In genomic region chr11:54954716-54955115, GRCm38 (mm10) we compare ENCODE assay signal across 13 mouse cellular contexts. TPM values are rescaled to one million over a fixed set of nuclear protein-coding genes. Genes with fewer than 3 reads are reported as not detected.
DNase-seq lines count a peak whose midpoint lies in the region; ATAC-seq lines count a peak whose summit lies in the region.
"Had no signal": no experiment of that assay in that cellular context is flagged by ENCODE, and none has a peak within 500 bp of the region (broad histone marks: within the 10 kb centered on the region; RNA-seq: fewer than 3 reads in every experiment).

No protein-coding gene starts in this region.

- intact Hi-C loops in heart, postnatal 14 days (cut with DNase I), result no loop called here

- H3K4me3 ChIP-seq in heart, embryonic 13.5 days, result no peak overlapping the region
- no peak overlapping the region for H3K4me3 ChIP-seq in neural tube, embryonic 13.5 days
- peak overlapping the region; percentile 78; the same call in 1 of the 2 replicates for H3K4me3 ChIP-seq in limb, embryonic 13.5 days
- H3K4me3 ChIP-seq in kidney, embryonic 16.5 days (ENCODE audit: low read length), result no peak overlapping the region

- H3K27ac ChIP-seq in heart, embryonic 13.5 days (replicated peaks), result no peak overlapping the region
- no peak overlapping the region for H3K27ac ChIP-seq in neural tube, embryonic 13.5 days (replicated peaks)
- no peak overlapping the region for H3K27ac ChIP-seq in limb, embryonic 13.5 days
- no peak overlapping the region for H3K27ac ChIP-seq in kidney, embryonic 16.5 days (ENCODE audit: low read length)

- WGBS in heart, embryonic 13.5 days, result 82% methylated on average over 8 of the region's 8 CpGs
- WGBS in neural tube, embryonic 13.5 days, result 90% methylated on average over 8 of the region's 8 CpGs
- 81% methylated on average over 8 of the region's 8 CpGs for WGBS in limb, embryonic 13.5 days
- WGBS in kidney, embryonic 16.5 days, result 86% methylated on average over 8 of the region's 8 CpGs

- DNase-seq in heart, postnatal 14 days, result no peak
- no peak for DNase-seq in neural tube, embryonic 10.5 days (ENCODE audit: extremely low spot score, low spot score)
- DNase-seq in MN1 (ENCODE audit: low spot score), result no peak
- no peak for DNase-seq in right cerebral cortex, adult 18-20 months
- DNase-seq: forebrain, postnatal 0 days; heart, adult 18-20 months; kidney, postnatal 25 days had no signal

- ATAC-seq in heart, embryonic 13.5 days (ENCODE audit: extremely low read depth, insufficient number of reproducible peaks, low FRiP score, low TSS enrichment), result no peak
- no peak for ATAC-seq in neural tube, embryonic 13.5 days (ENCODE audit: low read depth)
- ATAC-seq in limb, embryonic 13.5 days (ENCODE audit: low FRiP score, low read depth), result no peak
- ATAC-seq in kidney, embryonic 16.5 days (ENCODE audit: low FRiP score, low TSS enrichment), result no peak
- ATAC-seq: activated CD4-positive, CD25-positive, alpha-beta regulatory T cell, adult 4 months had no signal

- H3K27me3 ChIP-seq in heart, embryonic 13.5 days (replicated peaks), result no peaks in the 10 kb centered on the region
- H3K27me3 ChIP-seq in neural tube, embryonic 13.5 days, result 0 out of 2 replicates have a peak, but pooled peaks cover 13% of the 10 kb centered on the region
- no peaks in the 10 kb centered on the region for H3K27me3 ChIP-seq in limb, embryonic 13.5 days
- no peaks in the 10 kb centered on the region for H3K27me3 ChIP-seq in kidney, embryonic 16.5 days (ENCODE audit: insufficient read depth, low read length)

- no peaks in the 10 kb centered on the region for H3K36me3 ChIP-seq in heart, embryonic 13.5 days
- no peaks in the 10 kb centered on the region for H3K36me3 ChIP-seq in neural tube, embryonic 13.5 days
- no peaks in the 10 kb centered on the region; the same call in 1 of the 2 replicates for H3K36me3 ChIP-seq in limb, embryonic 13.5 days
- no peaks in the 10 kb centered on the region for H3K36me3 ChIP-seq in kidney, embryonic 16.5 days (ENCODE audit: insufficient read depth, low read length)
- H3K36me3 ChIP-seq: midbrain, embryonic 10.5 days had no signal

- peak overlapping the region; percentile 59 for H3K9ac ChIP-seq in heart, embryonic 13.5 days
- H3K9ac ChIP-seq in neural tube, embryonic 13.5 days, result peak overlapping the region; percentile 17; the same call in 1 of the 2 replicates
- H3K9ac ChIP-seq in limb, embryonic 13.5 days, result no peak overlapping the region
- H3K9ac ChIP-seq in kidney, embryonic 16.5 days (replicated peaks; ENCODE audit: low read length), result no peak overlapping the region

- H3K9me3 ChIP-seq in heart, embryonic 13.5 days, result no peaks in the 10 kb centered on the region
- no peaks in the 10 kb centered on the region for H3K9me3 ChIP-seq in neural tube, embryonic 13.5 days
- H3K9me3 ChIP-seq in limb, embryonic 13.5 days, result no peaks in the 10 kb centered on the region
- H3K9me3 ChIP-seq in kidney, embryonic 16.5 days (ENCODE audit: low read length), result no peaks in the 10 kb centered on the region
- H3K9me3 ChIP-seq: midbrain, embryonic 10.5 days had no signal

- H3K4me2 ChIP-seq in heart, embryonic 13.5 days, result peak overlapping the region; percentile 80
- H3K4me2 ChIP-seq in neural tube, embryonic 13.5 days, result peak overlapping the region; percentile 19
- peak overlapping the region; percentile 66; the same call in 1 of the 2 replicates for H3K4me2 ChIP-seq in limb, embryonic 13.5 days (replicated peaks)
- H3K4me2 ChIP-seq in kidney, embryonic 16.5 days (replicated peaks; ENCODE audit: low read depth, low read length), result no peak overlapping the region

- H3K4me1 ChIP-seq in heart, embryonic 13.5 days, result peaks cover 67% of the 10 kb centered on the region
- peaks cover 20% of the 10 kb centered on the region for H3K4me1 ChIP-seq in neural tube, embryonic 13.5 days (replicated peaks)
- H3K4me1 ChIP-seq in limb, embryonic 13.5 days, result peaks cover 22% of the 10 kb centered on the region
- peaks cover 11% of the 10 kb centered on the region; the same call in 1 of the 2 replicates for H3K4me1 ChIP-seq in kidney, embryonic 16.5 days (ENCODE audit: insufficient read depth, low read length)

RNA-seq across cellular contexts. Expression of gene Tnip1, which starts 8.0 kb away (rescaled TPM):
- polyA plus RNA-seq in heart, embryonic 13.5 days (2015; fragmentation: Nextera tagmentation; extraction: Ambion mirVana), result 18.6 and 21.2 TPM in 2 replicates
- 10 to 100 TPM; 27.7 to 30.4 TPM for total RNA-seq in heart, postnatal 14 days (2021)
- 16.1 and 17.3 TPM in 2 replicates for polyA plus RNA-seq in neural tube, embryonic 13.5 days (2015; fragmentation: Nextera tagmentation; extraction: Ambion mirVana)
- 22.4 and 23.3 TPM in 2 replicates for polyA plus RNA-seq in limb, embryonic 13.5 days (2015; fragmentation: Nextera tagmentation; extraction: Ambion mirVana)
- 20.2 and 22.0 TPM in 2 replicates for polyA plus RNA-seq in kidney, embryonic 16.5 days (2015; fragmentation: Nextera tagmentation; extraction: Ambion mirVana)

RNA-seq across cellular contexts. Expression of gene Gpx3, which starts 52.5 kb away (rescaled TPM):
- polyA plus RNA-seq in heart, embryonic 13.5 days (2015; fragmentation: Nextera tagmentation; extraction: Ambion mirVana), result 1,129 and 1,294 TPM in 2 replicates
- total RNA-seq in heart, postnatal 14 days (2021), result 100 to 1,000 TPM in 1 of 2 experiments, 10 to 100 TPM in 1; 93.6 to 153 TPM
- 67.2 and 71.8 TPM in 2 replicates for polyA plus RNA-seq in neural tube, embryonic 13.5 days (2015; fragmentation: Nextera tagmentation; extraction: Ambion mirVana)
- 33.5 and 34.6 TPM in 2 replicates for polyA plus RNA-seq in limb, embryonic 13.5 days (2015; fragmentation: Nextera tagmentation; extraction: Ambion mirVana)
- polyA plus RNA-seq in kidney, embryonic 16.5 days (2015; fragmentation: Nextera tagmentation; extraction: Ambion mirVana), result 262 and 297 TPM in 2 replicates

Comparison
In these comparisons a context has a peak if more than half of its experiments do, and no peak if none do; other contexts are left out.
1. H3K9ac ChIP-seq: peak in heart, embryonic 13.5 days (single experiment) and neural tube, embryonic 13.5 days (single experiment); none in limb, embryonic 13.5 days (single experiment) and kidney, embryonic 16.5 days (single experiment).